Comparison of ENCODE assay signal across 12 mouse cellular contexts in genomic region chr10:79698459-79698858, GRCm38 (mm10). TPM values are rescaled to one million over a fixed set of nuclear protein-coding genes. Genes with fewer than 3 reads are reported as not detected.
"Had no signal": no experiment of that assay in that cellular context is flagged by ENCODE, and none has a peak within 500 bp of the region (broad histone marks: within the 10 kb centered on the region; RNA-seq: fewer than 3 reads in every experiment).

No protein-coding gene starts in this region.

- H3K36me3 ChIP-seq: limb, embryonic 12.5 days; liver, embryonic 13.5 days had no signal

- H3K27ac ChIP-seq: limb, embryonic 12.5 days; liver, embryonic 13.5 days; macrophage had no signal

- H3K9ac ChIP-seq: limb, embryonic 12.5 days; liver, embryonic 13.5 days; liver, postnatal 0 days had no signal

- H3K27me3 ChIP-seq: limb, embryonic 12.5 days; liver, embryonic 13.5 days had no signal

- H3K9me3 ChIP-seq: limb, embryonic 12.5 days; liver, embryonic 13.5 days; megakaryocyte, embryonic 14.5 days had no signal

- DNase-seq: kidney, postnatal 4 days; liver; liver, embryonic 13.5 days; liver, postnatal 0 days; right cerebral cortex, postnatal 14 days; thymus, postnatal 36 days had no signal

- ATAC-seq: liver, postnatal 0 days had no signal

- H3K4me3 ChIP-seq: limb, embryonic 12.5 days; liver, embryonic 13.5 days; megakaryocyte, embryonic 14.5 days had no signal

- H3K4me2 ChIP-seq: limb, embryonic 12.5 days; liver, embryonic 13.5 days; midbrain, embryonic 11.5 days had no signal

RNA-seq across cellular contexts. Expression of gene Gzmm, which starts 9.6 kb away (rescaled TPM):
- polyA plus RNA-seq: macrophage had no signal

RNA-seq across cellular contexts. Expression of gene Hcn2, which starts 18.0 kb away (rescaled TPM):
- polyA plus RNA-seq: liver, embryonic 13.5 days; lung, embryonic 16.5 days; stomach, embryonic 16.5 days had no signal
